Mouse (Mus musculus) hindbrain, embryonic 16.5 days (tissue): ENCODE data around the gene Armh4. TPM values are rescaled to one million over a fixed set of nuclear protein-coding genes. Genes with fewer than 3 reads are reported as not detected.
"Not testable (repeated sequence)": the region's sequence is repeated elsewhere in the genome, so short reads cannot be mapped to it uniquely, and the experiment has no call there.

Experiments used
- ATAC-seq: fragments of 200-750 bp; cut with Nextera tagmentation; 2 replicates; pipeline ENCODE4 v1.8.0; 2017; ENCODE audit warnings: moderate TSS enrichment, moderate library complexity
- H3K27ac ChIP-seq: fragments of 300-500 bp; sonication (generic); 2 replicates; pipeline ENCODE4 v1.5.1; 2014; ENCODE audit warnings: low read depth, mild to moderate bottlenecking, control low read depth, low read length, moderate library complexity
- H3K27me3 ChIP-seq: fragments of 300-500 bp; sonication (generic); replicated peaks from 2 replicates; pipeline ENCODE4 v1.6.1; 2014; ENCODE audit warnings: low read length; ENCODE audit not compliant: control insufficient read depth, insufficient read depth
- H3K36me3 ChIP-seq: fragments of 300-500 bp; sonication (generic); 2 replicates; pipeline ENCODE4 v1.6.1; 2014; ENCODE audit warnings: mild to moderate bottlenecking, low read length, moderate library complexity, mixed read lengths; ENCODE audit not compliant: control insufficient read depth, insufficient read depth
- H3K4me1 ChIP-seq: fragments of 300-500 bp; sonication (generic); 2 replicates; pipeline ENCODE4 v1.6.1; 2014; ENCODE audit warnings: low read depth, low read length; ENCODE audit not compliant: control insufficient read depth, insufficient read depth
- H3K4me2 ChIP-seq: fragments of 300-500 bp; sonication (generic); 2 replicates; pipeline ENCODE4 v1.6.1; 2014; ENCODE audit warnings: mild to moderate bottlenecking, low read length, control low read depth, moderate library complexity
- H3K4me3 ChIP-seq: fragments of 300-500 bp; sonication (generic); 2 replicates; pipeline ENCODE4 v1.5.1; 2014; ENCODE audit warnings: mild to moderate bottlenecking, low read length, control low read depth, moderate library complexity
- H3K9ac ChIP-seq: fragments of 300-500 bp; sonication (generic); 2 replicates; pipeline ENCODE4 v1.6.1; 2014; ENCODE audit warnings: low read depth, mild to moderate bottlenecking, control low read depth, low read length, moderate library complexity
- H3K9me3 ChIP-seq: fragments of 300-500 bp; sonication (generic); 2 replicates; pipeline ENCODE4 v1.6.1; 2014; ENCODE audit warnings: mild to moderate bottlenecking, low read length, moderate library complexity; ENCODE audit not compliant: control insufficient read depth
- WGBS: fragments of 180-500 bp; shearing (Covaris S2); extraction: QIAGEN DNeasy Blood & Tissue Kit; methylation state at CpG from one replicate; pipeline ENCODE4 v1.1.7; 2014; 5-methylcytosine and 5-hydroxymethylcytosine counted together
- polyA plus RNA-seq: library from polyadenylated mRNA; unstranded; fragments of >200 nt; fragmentation: Nextera tagmentation; extraction: Ambion mirVana; gene quantifications from 2 replicates; pipeline ENCODE4 v1.2.1, GENCODE M21; 2015

Armh4 gene
- polyA plus RNA-seq, 1 experiment from 2014 or later, result 26.4 TPM

DNA sequence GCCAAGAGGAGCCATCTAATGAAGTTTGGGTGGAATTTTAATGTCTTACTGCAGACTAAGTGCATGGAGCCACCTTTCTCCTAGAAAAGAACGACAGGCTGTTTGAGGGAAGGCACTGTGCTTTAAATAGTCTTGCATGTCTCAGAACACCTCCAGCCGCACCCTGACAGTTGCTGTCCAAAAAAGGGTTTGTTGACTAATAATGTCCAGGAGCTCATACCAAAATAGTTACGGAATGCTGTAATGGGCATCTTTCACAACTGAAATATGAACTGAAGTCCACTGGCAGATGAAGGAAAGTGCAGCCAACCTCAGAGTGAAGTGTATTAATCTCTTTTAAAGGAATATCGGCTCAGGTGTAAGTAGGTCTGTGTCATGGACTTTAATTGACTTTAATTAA lies 7.4 kb upstream of the Armh4 start:
- no peaks in the 10 kb centered on the region for H3K9me3 ChIP-seq
- ATAC-seq, result no peak
- no peaks in the 10 kb centered on the region for H3K36me3 ChIP-seq
- H3K27ac ChIP-seq, result no peak overlapping the region
- H3K27me3 ChIP-seq, result no peaks in the 10 kb centered on the region
- H3K9ac ChIP-seq, result no peak overlapping the region
- no peak overlapping the region for H3K4me2 ChIP-seq
- H3K4me3 ChIP-seq, result no peak overlapping the region
- WGBS, result 83% methylated on average over 4 of the region's 4 CpGs
- H3K4me1 ChIP-seq, result no peaks in the 10 kb centered on the region

DNA sequence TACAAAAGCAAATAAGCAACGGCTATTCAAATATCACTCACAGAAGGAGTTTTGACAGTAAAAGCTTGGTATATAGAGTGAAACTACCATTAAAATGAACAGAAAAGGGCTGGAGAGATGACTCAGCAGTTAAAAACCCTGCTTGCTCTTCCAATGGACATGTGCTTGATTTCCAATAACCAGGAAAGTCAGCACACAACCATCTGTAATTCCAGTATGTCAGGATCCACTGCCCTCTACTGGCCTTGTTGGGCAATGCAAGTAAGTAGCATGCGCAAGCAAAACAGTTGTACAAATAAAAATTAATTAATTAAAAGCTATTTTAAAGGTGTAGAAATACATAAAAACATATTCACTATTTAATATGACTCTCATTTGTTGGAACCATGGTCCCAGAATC lies 2.6 kb upstream of the Armh4 start:
- Histone ChIP-seq H3K27me3 (no peaks in the 10 kb centered on the region), H3K27ac (no peak overlapping the region), H3K9ac (no peak overlapping the region), H3K4me2 (no peak overlapping the region), H3K36me3 (no peaks in the 10 kb centered on the region), H3K9me3 (no peaks in the 10 kb centered on the region), H3K4me1 (peaks cover 4% of the 10 kb centered on the region), H3K4me3 (no peak overlapping the region)
- 57% methylated on average over 2 of the region's 2 CpGs for WGBS
- ATAC-seq, result no peak

DNA sequence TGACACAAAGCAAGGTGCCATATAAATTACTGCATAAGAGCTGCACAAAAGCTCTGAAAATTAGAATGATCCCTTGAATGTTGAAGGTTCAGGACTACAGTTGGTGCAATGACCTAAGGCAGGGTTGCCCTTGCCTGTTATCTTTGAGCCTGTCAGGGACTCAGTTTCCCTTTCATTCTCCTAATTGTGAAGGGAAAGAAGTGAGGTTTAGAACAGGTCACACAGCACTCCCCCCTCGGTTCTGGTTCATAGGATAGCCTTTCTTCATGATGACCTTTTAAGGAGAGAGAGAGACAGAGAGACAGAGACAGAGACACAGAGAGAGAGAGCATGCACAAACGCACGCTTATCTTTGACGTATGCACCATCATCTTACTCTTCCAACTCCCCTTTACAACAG lies 683 bp upstream of the Armh4 start:
- no peak overlapping the region for H3K9ac ChIP-seq
- no peaks in the 10 kb centered on the region for H3K36me3 ChIP-seq
- no peaks in the 10 kb centered on the region for H3K9me3 ChIP-seq
- peak overlapping the region; percentile 70 for H3K4me2 ChIP-seq
- H3K4me1 ChIP-seq, result peaks cover 4% of the 10 kb centered on the region
- H3K27me3 ChIP-seq, result no peaks in the 10 kb centered on the region
- WGBS, result 80% methylated on average over 4 of the region's 4 CpGs
- H3K27ac ChIP-seq, result no peak overlapping the region
- ATAC-seq, result no peak
- H3K4me3 ChIP-seq, result no peak overlapping the region

DNA sequence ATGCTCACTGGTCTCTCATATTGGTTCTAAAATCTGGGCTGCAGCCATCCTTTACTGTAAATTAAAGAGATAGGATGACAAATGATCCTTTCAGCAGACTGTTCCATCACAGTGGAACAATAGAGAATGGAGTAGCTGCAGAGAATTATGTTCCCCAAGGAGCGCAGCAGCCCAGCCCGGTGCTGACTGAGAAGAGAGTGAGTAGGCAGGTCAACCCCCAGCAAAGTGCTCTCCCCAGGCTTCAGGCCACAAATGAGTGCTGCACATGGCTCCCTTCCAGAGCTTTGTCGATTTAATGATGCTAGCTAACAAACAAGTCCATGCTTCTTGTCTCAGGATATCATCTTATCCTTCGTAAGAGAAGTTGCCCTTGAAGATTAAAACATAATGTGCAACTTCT lies 2.8 kb downstream of the Armh4 start:
- Histone ChIP-seq H3K9me3 (no peaks in the 10 kb centered on the region), H3K27ac (no peak overlapping the region), H3K27me3 (no peaks in the 10 kb centered on the region), H3K4me3 (no peak overlapping the region), H3K4me2 (no peak overlapping the region), H3K9ac (no peak overlapping the region), H3K36me3 (no peaks in the 10 kb centered on the region), H3K4me1 (peaks cover 4% of the 10 kb centered on the region)
- 61% methylated on average over 4 of the region's 4 CpGs for WGBS
- no peak for ATAC-seq

DNA sequence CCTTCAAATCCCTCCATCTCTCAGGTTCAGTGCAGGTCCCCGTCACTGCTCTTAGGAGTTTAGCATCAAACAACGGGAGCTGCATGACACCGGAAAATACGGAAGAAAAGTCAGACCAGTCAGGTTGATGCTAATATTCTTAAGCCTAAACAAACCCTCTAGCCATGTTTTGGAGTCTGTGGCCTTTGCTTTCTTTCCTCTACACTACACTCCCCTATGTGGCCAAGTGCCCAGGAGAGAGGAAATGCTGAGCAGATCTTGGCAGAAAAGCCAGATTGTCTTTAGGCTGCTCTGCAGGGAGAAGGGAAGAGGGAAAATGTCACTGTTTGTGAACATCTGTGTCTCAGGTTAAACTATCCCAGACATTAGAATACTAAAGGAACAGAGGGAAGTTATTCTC lies 5.6 kb downstream of the Armh4 start:
- not testable (repeated sequence) for H3K4me1 ChIP-seq, ATAC-seq, H3K9me3 ChIP-seq, H3K27me3 ChIP-seq, H3K9ac ChIP-seq, H3K4me3 ChIP-seq, H3K27ac ChIP-seq, H3K4me2 ChIP-seq, H3K36me3 ChIP-seq
- WGBS, result 83% methylated on average over 4 of the region's 4 CpGs

DNA sequence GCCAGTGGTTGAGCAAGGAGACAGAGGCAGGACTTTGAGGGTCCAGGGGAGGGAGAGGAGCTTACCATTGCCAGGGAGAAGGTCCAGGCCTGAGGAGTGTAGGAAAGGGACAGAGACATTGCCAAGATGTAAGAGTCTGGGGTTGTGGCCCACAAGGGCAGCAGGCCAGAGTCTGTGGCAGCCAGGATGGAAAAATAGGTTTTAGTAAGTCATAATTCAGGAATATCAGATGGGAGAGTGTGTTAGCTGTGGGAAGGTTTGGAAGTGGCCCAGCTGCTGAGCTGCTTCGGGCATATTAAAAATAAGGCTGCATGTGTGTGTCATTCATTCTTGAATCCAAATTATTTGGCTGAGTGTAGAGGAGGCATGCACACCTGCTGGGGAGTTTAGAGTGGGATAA lies 11.4 kb downstream of the Armh4 start:
- Histone ChIP-seq H3K4me2 (no peak overlapping the region), H3K27me3 (no peaks in the 10 kb centered on the region), H3K27ac (no peak overlapping the region), H3K9ac (no peak overlapping the region), H3K4me3 (no peak overlapping the region), H3K36me3 (peaks cover 3% of the 10 kb centered on the region; the same call in 1 of the 2 replicates), H3K4me1 (no peaks in the 10 kb centered on the region), H3K9me3 (no peaks in the 10 kb centered on the region)
- peak; percentile 69 for ATAC-seq
- 54% methylated on average over 1 of the region's 1 CpGs for WGBS

DNA sequence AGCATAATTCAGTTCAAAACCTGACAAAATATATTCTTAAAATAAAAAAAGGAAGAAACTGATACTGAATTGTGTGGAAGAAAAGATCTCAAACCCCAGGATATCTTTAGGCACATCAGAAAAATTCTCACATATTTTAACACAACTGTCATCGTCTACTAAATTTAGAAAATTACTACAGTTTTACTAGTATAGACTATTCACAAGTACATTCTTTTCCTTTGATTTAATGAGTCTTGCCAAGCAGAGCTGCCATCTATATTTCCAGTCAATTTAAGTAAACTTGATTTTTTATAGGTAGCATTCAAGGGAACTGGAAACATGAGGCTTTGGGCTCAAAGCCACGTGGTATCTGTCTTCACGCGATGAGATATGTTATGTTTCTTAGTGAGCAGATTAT lies 16.6 kb downstream of the Armh4 start:
- no peak overlapping the region for H3K9ac ChIP-seq
- no peaks in the 10 kb centered on the region for H3K4me1 ChIP-seq
- no peak overlapping the region for H3K4me2 ChIP-seq
- H3K27ac ChIP-seq, result no peak overlapping the region
- H3K27me3 ChIP-seq, result no peaks in the 10 kb centered on the region
- WGBS, result 94% methylated on average over 4 of the region's 4 CpGs
- peaks cover 3% of the 10 kb centered on the region; the same call in 1 of the 2 replicates for H3K36me3 ChIP-seq
- H3K4me3 ChIP-seq, result no peak overlapping the region
- no peaks in the 10 kb centered on the region for H3K9me3 ChIP-seq
- ATAC-seq, result no peak

DNA sequence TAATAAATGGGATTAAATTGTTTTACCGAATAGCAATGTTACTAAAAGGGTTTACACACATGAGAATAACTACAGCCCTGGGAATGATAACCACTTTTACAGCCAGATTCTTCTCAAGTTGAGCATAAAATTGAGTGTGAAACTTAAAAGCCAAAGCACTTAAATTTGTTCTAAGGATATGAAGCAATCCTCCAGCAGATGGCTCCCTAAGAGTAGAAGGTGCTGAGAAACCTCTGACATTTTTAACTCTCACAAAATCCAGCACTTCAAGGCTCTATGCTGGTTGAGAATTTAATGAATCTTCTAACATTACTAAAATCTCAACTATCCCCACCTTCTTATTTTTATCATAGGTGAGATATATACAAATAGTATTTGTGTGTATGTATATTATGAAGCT lies 27.3 kb downstream of the Armh4 start:
- no peaks in the 10 kb centered on the region for H3K27me3 ChIP-seq
- H3K4me3 ChIP-seq, result no peak overlapping the region
- H3K4me2 ChIP-seq, result no peak overlapping the region
- H3K36me3 ChIP-seq, result no peaks in the 10 kb centered on the region
- 92% methylated on average over 1 of the region's 1 CpGs for WGBS
- H3K9ac ChIP-seq, result no peak overlapping the region
- ATAC-seq, result no peak
- no peaks in the 10 kb centered on the region for H3K4me1 ChIP-seq
- no peaks in the 10 kb centered on the region for H3K9me3 ChIP-seq
- no peak overlapping the region for H3K27ac ChIP-seq

DNA sequence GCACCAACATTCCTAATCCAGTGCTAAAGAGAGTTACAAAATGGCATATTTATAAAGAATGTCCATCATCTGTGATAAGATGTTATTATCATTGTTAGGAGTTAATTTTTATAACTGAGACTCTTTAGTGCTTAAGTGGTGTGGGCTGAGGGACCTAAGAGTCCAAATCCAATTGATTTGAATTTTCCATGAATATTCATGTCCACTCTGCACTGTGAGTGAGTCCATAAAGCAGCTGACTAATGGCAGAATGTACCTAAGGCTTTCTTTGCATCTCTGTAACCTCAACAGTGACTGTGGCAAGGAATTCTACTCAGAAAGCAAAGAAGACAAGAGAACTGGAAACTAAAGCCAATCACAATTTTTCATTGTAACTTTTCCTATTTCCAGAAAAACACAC lies 30.6 kb downstream of the Armh4 start:
- no peak overlapping the region for H3K4me2 ChIP-seq
- H3K4me1 ChIP-seq, result no peaks in the 10 kb centered on the region
- H3K9ac ChIP-seq, result no peak overlapping the region
- no peaks in the 10 kb centered on the region for H3K9me3 ChIP-seq
- H3K27me3 ChIP-seq, result no peaks in the 10 kb centered on the region
- H3K4me3 ChIP-seq, result no peak overlapping the region
- no peaks in the 10 kb centered on the region for H3K36me3 ChIP-seq
- no peak for ATAC-seq
- H3K27ac ChIP-seq, result no peak overlapping the region

DNA sequence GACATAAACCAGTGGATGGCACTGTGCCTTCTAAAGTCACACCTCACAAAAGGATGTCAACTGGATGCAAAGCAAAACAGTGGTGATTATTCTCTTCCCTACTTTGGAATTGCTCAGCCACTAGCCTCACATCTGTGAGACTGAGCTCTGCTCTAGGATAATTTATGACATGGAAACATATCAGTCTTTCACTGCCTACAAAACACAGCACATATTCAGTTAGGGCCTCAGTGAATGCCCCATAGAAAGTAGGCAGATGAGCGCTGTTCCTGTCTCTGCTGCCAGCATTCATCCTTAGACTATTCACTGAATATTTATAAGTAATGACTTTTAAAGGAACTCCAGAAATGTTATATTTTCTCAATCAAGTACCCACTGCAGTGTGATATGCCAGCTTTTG lies 37.3 kb downstream of the Armh4 start:
- H3K4me2 ChIP-seq, result no peak overlapping the region
- H3K27me3 ChIP-seq, result no peaks in the 10 kb centered on the region
- H3K36me3 ChIP-seq, result no peaks in the 10 kb centered on the region
- no peak overlapping the region for H3K9ac ChIP-seq
- no peak overlapping the region for H3K27ac ChIP-seq
- ATAC-seq, result no peak
- no peaks in the 10 kb centered on the region for H3K4me1 ChIP-seq
- H3K9me3 ChIP-seq, result no peaks in the 10 kb centered on the region
- WGBS, result 89% methylated on average over 1 of the region's 1 CpGs
- no peak overlapping the region for H3K4me3 ChIP-seq
